Mouse (Mus musculus) thymus, postnatal 0 days (tissue): ENCODE results near the gene Robo1. TPM values are rescaled to one million over a fixed set of nuclear protein-coding genes. Genes with fewer than 3 reads are reported as not detected.

Experiments used
- DNase-seq: peaks from one replicate; pipeline ENCODE4 v3.0.0-alpha.2; 2015; ENCODE audit warnings: low spot score
- polyA plus RNA-seq: library from polyadenylated mRNA; unstranded; fragments of >200 nt; fragmentation: Nextera tagmentation; extraction: Ambion mirVana; gene quantifications from 2 replicates; pipeline ENCODE4 v1.2.1, GENCODE M21; 2015

The Robo1 gene
- polyA plus RNA-seq, 1 experiment from 2014 or later, result 4.2 TPM

- DNase-seq, result no peak
These were observed 503.4 kb downstream of the Robo1 start for GRCm38 (mm10) chr16:72811494-72811893.

- no peak for DNase-seq
These were observed 503.8 kb downstream of the Robo1 start for GRCm38 (mm10) chr16:72811908-72812307.

- no peak for DNase-seq
These were observed 520.3 kb downstream of the Robo1 start for GRCm38 (mm10) chr16:72828381-72828780.

- no peak for DNase-seq
These were observed 521.4 kb downstream of the Robo1 start for GRCm38 (mm10) chr16:72829530-72829929.

- no peak for DNase-seq
These were observed 522.4 kb downstream of the Robo1 start for GRCm38 (mm10) chr16:72830394-72831056.

- no peak for DNase-seq
These were observed 526.2 kb downstream of the Robo1 start for GRCm38 (mm10) chr16:72834266-72834665.

- DNase-seq, result no peak
These were observed 530.9 kb downstream of the Robo1 start for GRCm38 (mm10) chr16:72839031-72839430.

GRCm38 (mm10) chr16:72841066-72841465, 533.0 kb downstream of the Robo1 start:
- no peak for DNase-seq

- DNase-seq, result no peak
These were observed 546.0 kb downstream of the Robo1 start for GRCm38 (mm10) chr16:72854101-72854500.

GRCm38 (mm10) chr16:72854809-72855503, 546.9 kb downstream of the Robo1 start:
- no peak for DNase-seq

GRCm38 (mm10) chr16:72861707-72862277, 553.7 kb downstream of the Robo1 start:
- DNase-seq, result no peak

- no peak for DNase-seq
These were observed 557.9 kb downstream of the Robo1 start for GRCm38 (mm10) chr16:72866011-72866410.

GRCm38 (mm10) chr16:72874934-72875732, 567.0 kb downstream of the Robo1 start:
- no peak for DNase-seq

- DNase-seq, result no peak
These were observed 580.0 kb downstream of the Robo1 start for GRCm38 (mm10) chr16:72888108-72888507.

GRCm38 (mm10) chr16:72889401-72889800, 581.3 kb downstream of the Robo1 start:
- no peak for DNase-seq

- no peak for DNase-seq
These were observed 589.0 kb downstream of the Robo1 start for GRCm38 (mm10) chr16:72897125-72897524.

- DNase-seq, result no peak
These were observed 600.8 kb downstream of the Robo1 start for GRCm38 (mm10) chr16:72908895-72909294.

GRCm38 (mm10) chr16:72913134-72913533, 605.0 kb downstream of the Robo1 start:
- DNase-seq, result no peak

GRCm38 (mm10) chr16:72914068-72914630, 606.0 kb downstream of the Robo1 start:
- DNase-seq, result no peak

GRCm38 (mm10) chr16:72920013-72920412, 611.9 kb downstream of the Robo1 start:
- no peak for DNase-seq

GRCm38 (mm10) chr16:72924423-72925224, 616.5 kb downstream of the Robo1 start:
- DNase-seq, result no peak
